Mouse (Mus musculus): ENCODE results near the gene Spn.

DNA sequence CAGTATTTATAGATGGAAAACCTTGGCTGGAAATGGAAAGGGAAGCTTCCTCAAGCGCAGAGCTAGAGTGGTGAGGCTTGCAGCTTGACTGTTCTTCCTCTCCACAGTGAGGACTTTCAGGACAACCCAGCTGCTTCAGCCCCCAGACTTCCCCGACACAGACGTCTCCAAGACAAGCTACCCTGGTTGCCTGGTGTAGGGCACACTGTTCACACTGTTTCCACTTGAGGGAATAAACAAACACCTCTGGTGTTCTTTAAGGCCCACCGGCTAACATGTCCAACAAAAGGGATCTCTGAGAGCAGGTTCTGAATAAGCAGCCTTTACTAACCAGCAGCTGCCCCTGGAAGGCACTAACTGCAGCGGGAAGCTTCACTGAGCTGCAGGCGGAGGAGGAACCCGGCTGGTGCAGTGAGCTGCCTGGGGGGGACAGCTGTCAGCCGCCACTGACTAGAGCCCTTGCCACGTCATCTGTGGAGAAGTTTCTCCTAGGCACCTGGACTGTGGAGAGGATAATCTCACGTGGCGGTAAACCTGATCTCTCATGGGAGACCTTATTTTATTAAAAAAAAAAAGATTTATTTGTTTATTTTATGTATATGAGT lies 21.2 kb downstream of the Spn start:
- TF ChIP-seq CTCF (IDR thresholded peaks at IDR 0.05; ENCODE audit: insufficient read depth, low read length) (no peak), POLR2A (IDR thresholded peaks at IDR 0.05; ENCODE audit: borderline replicate concordance, extremely low read depth, low read depth, low read length) (no peak)
